Mouse (Mus musculus) C2C12 (cell line): ENCODE results near the gene Pla2g16.

Source experiments
- CTCF ChIP-seq: IDR thresholded peaks from one replicate; pipeline ENCODE4 v1.5.1; 2011; ENCODE audit not compliant: control insufficient read depth, insufficient read depth, insufficient read length
- MYOD1 ChIP-seq: IDR thresholded peaks from one replicate; pipeline ENCODE4 v1.6.1; 2011; ENCODE audit warnings: low read depth; ENCODE audit not compliant: control insufficient read depth, insufficient read length

DNA sequence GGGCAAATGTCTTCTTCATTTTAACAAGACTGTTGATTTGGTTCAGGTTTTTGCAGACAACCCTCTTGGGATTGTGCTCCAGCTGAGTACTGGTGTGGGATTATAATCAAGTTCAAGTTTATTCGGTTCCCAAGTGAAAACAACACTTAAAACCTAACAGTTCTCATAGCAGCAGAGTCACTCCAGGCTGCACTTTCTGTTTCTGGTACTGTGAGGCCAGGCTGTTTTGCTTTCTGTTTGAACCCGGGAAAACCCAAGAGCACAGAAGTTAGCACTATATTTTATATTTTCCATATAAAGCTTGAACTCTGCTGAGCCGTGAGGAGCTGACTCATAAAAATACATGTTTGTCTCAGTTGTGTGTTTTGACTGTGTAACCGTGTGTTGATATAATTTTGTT, 1.4 kb downstream of the Pla2g16 start:
- TF ChIP-seq MYOD1: no peak
- no peak for TF ChIP-seq CTCF
